Mouse (Mus musculus) neural tube, embryonic 12.5 days (tissue): ENCODE measurements at regions not wholly inside any gene's neighbourhood (a gene's known extent, or its start where the extent isn't known, plus 50 kb on each side); places are given as distances from the start of the nearest gene placed in this dataset.

Experiments used
- ATAC-seq: fragments of 200-750 bp; cut with Nextera tagmentation; 2 replicates; pipeline ENCODE4 v1.8.0; 2017; ENCODE audit warnings: low read depth, mild to moderate bottlenecking, moderate TSS enrichment, moderate library complexity; ENCODE audit not compliant: low FRiP score
- H3K27ac ChIP-seq: fragments of 300-500 bp; sonication (generic); 2 replicates; pipeline ENCODE4 v1.5.1; 2016
- H3K27me3 ChIP-seq: fragments of 300-500 bp; sonication (generic); replicated peaks from 2 replicates; pipeline ENCODE4 v1.6.1; 2016; ENCODE audit warnings: mild to moderate bottlenecking
- H3K36me3 ChIP-seq: fragments of 300-500 bp; sonication (generic); 2 replicates; pipeline ENCODE4 v1.6.1; 2016; ENCODE audit warnings: mild to moderate bottlenecking
- H3K4me1 ChIP-seq: fragments of 300-500 bp; sonication (generic); 2 replicates; pipeline ENCODE4 v1.6.1; 2016
- H3K4me2 ChIP-seq: fragments of 300-500 bp; sonication (generic); replicated peaks from 2 replicates; pipeline ENCODE4 v1.6.1; 2016; ENCODE audit warnings: mild to moderate bottlenecking
- H3K4me3 ChIP-seq: fragments of 300-500 bp; sonication (generic); 2 replicates; pipeline ENCODE4 v1.5.1; 2016
- H3K9ac ChIP-seq: fragments of 300-500 bp; sonication (generic); 2 replicates; pipeline ENCODE4 v1.6.1; 2016; ENCODE audit warnings: mild to moderate bottlenecking
- H3K9me3 ChIP-seq: fragments of 300-500 bp; sonication (generic); 2 replicates; pipeline ENCODE4 v1.6.1; 2016; ENCODE audit warnings: mild to moderate bottlenecking
- WGBS: fragments of 180-500 bp; shearing (Covaris S2); methylation state at CpG from one replicate; pipeline ENCODE4 v1.1.7; 2016; 5-methylcytosine and 5-hydroxymethylcytosine counted together

GRCm38 (mm10) chr10:15399964-15400363 is 682.0 kb upstream of the Gje1 start:
- H3K27me3 ChIP-seq = no peaks in the 10 kb centered on the region
- H3K4me2 ChIP-seq = no peak overlapping the region
- H3K36me3 ChIP-seq = no peaks in the 10 kb centered on the region
- no peak overlapping the region for H3K9ac ChIP-seq
- H3K9me3 ChIP-seq = no peaks in the 10 kb centered on the region
- no peak overlapping the region for H3K27ac ChIP-seq
- no peak overlapping the region for H3K4me3 ChIP-seq
- H3K4me1 ChIP-seq = no peaks in the 10 kb centered on the region
- no peak for ATAC-seq

GRCm38 (mm10) chr10:15397114-15397513 is 679.1 kb upstream of the Gje1 start:
- H3K4me2 ChIP-seq = no peak overlapping the region
- no peak overlapping the region for H3K27ac ChIP-seq
- no peaks in the 10 kb centered on the region for H3K36me3 ChIP-seq
- H3K4me3 ChIP-seq = no peak overlapping the region
- no peaks in the 10 kb centered on the region for H3K4me1 ChIP-seq
- ATAC-seq = no peak
- 67% methylated on average over 1 of the region's 1 CpGs for whole genome bisulfite sequencing
- no peak overlapping the region for H3K9ac ChIP-seq
- H3K9me3 ChIP-seq = no peaks in the 10 kb centered on the region
- no peaks in the 10 kb centered on the region for H3K27me3 ChIP-seq

GRCm38 (mm10) chr10:15395295-15395694 is 677.3 kb upstream of the Gje1 start:
- Histone ChIP-seq H3K4me2 (no peak overlapping the region), H3K27ac (no peak overlapping the region), H3K27me3 (no peaks in the 10 kb centered on the region), H3K36me3 (no peaks in the 10 kb centered on the region), H3K4me3 (no peak overlapping the region), H3K4me1 (no peaks in the 10 kb centered on the region), H3K9me3 (no peaks in the 10 kb centered on the region), H3K9ac (no peak overlapping the region)
- WGBS = 79% methylated on average over 2 of the region's 2 CpGs
- ATAC-seq = no peak

GRCm38 (mm10) chr10:15392027-15392816 is 674.2 kb upstream of the Gje1 start:
- no peak for ATAC-seq
- H3K9me3 ChIP-seq = no peaks in the 10 kb centered on the region
- no peak overlapping the region for H3K4me2 ChIP-seq
- H3K9ac ChIP-seq = no peak overlapping the region
- H3K4me1 ChIP-seq = no peaks in the 10 kb centered on the region
- WGBS = 68% methylated on average over 5 of the region's 5 CpGs
- H3K36me3 ChIP-seq = no peaks in the 10 kb centered on the region
- no peak overlapping the region for H3K4me3 ChIP-seq
- H3K27ac ChIP-seq = no peak overlapping the region
- no peaks in the 10 kb centered on the region for H3K27me3 ChIP-seq

GRCm38 (mm10) chr10:15373571-15373970 is 655.6 kb upstream of the Gje1 start:
- H3K27me3 ChIP-seq = no peaks in the 10 kb centered on the region
- H3K9ac ChIP-seq = no peak overlapping the region
- H3K27ac ChIP-seq = no peak overlapping the region
- ATAC-seq = no peak
- H3K36me3 ChIP-seq = no peaks in the 10 kb centered on the region
- WGBS = 85% methylated on average over 3 of the region's 3 CpGs
- no peaks in the 10 kb centered on the region for H3K4me1 ChIP-seq
- no peak overlapping the region for H3K4me2 ChIP-seq
- no peak overlapping the region for H3K4me3 ChIP-seq
- H3K9me3 ChIP-seq = no peaks in the 10 kb centered on the region
